Mouse (Mus musculus) cerebral cortex, adult 2 months (tissue): ENCODE data around the gene S100a8.

Experiments
- WGBS: fragments of 180-500 bp; shearing (Covaris S2); methylation state at CpG from one replicate; pipeline ENCODE4 v1.1.7; 2018; 5-methylcytosine and 5-hydroxymethylcytosine counted together

S100a8 gene

GRCm38 (mm10) chr3:90693496-90693895 is 24.7 kb downstream of the S100a8 start:
- 82% methylated on average over 2 of the region's 2 CpGs for WGBS

- 70% methylated on average over 3 of the region's 3 CpGs for WGBS
Observed at GRCm38 (mm10) chr3:90695613-90696012, 26.8 kb downstream of the S100a8 start, which contains the start of gene S100a9. Gene S100a9, minus strand, starts transcription at chr3:90695721.

- WGBS: 90% methylated on average over 2 of the region's 2 CpGs
Observed at GRCm38 (mm10) chr3:90702244-90702643, 33.5 kb downstream of the S100a8 start.

DNA sequence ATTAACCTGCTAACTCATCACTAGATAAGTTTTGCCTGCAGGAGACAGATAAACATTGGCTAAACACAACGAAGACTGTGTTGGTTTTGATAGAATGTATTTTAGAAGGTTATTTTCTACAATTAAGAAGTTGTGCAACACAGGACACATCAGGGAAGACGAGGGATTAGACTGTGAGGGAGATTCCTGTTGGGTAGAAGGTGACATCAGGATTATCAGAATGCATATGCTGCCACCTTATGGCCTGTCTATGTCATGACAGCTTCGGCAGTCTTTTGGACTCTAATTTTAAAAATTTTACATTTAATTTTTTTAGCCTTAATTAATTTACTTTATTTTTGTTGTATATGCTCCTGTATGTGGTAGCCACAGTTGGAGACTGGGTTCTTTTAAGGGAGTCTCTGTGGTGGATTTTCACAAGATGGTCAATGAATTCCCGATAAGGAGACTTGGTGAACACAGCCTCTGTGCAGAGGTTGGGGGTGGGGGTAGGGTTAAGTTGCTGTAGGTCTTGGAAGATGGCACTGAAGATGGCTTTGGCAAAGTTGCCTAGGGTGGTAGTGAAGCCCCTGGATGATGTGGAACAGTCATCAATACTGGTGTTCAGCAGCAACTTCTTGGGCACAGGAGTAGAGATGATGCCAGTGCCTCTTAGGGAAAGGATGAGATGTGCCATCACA is 39.9 kb downstream of the S100a8 start:
- WGBS: 15% methylated on average over 4 of the region's 4 CpGs

DNA sequence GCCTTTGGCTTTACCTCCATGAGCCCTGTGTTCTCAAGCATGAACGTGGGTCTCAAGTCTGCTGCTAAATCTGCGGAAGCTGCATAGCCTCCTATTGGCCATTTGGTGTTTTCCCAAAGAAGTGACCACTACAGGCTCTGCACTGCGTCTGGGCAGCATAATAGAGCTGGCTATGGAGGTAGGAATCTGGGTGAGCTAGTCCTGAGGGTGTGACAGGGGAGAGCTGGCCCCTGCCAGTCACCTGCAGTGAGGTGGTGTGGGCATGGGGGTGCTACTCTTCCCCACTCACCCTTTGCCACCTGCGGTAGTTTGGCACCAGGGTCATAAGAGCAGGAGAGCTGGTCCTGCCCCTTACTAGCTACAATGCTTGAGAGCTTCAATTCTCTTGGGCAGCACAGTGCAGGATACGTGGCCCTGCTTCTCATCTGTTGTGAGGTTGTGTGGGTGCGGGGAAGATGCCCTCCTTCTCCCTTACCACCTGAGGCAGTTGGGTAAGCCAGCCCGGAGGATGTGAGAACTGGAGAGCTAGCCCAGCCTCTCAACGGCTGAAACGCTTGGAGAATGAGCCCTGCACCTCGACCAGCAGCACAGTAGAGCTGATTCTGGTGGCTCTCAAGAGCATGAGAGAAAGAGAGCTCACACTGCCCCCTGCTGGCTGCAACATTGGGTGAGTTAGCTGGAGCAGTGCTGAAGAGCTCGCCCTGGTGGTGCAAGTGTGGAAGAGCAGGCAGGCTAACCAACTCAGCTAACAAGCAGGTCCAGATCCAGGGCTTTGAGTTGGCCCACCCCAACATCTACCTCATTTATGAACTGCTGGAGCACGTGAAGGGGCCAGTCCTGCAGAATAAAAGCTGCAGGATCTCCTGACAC is 41.0 kb downstream of the S100a8 start:
- 46% methylated on average over 12 of the region's 12 CpGs for WGBS
